Mouse (Mus musculus): ENCODE results near the gene Olfr1215.

DNA sequence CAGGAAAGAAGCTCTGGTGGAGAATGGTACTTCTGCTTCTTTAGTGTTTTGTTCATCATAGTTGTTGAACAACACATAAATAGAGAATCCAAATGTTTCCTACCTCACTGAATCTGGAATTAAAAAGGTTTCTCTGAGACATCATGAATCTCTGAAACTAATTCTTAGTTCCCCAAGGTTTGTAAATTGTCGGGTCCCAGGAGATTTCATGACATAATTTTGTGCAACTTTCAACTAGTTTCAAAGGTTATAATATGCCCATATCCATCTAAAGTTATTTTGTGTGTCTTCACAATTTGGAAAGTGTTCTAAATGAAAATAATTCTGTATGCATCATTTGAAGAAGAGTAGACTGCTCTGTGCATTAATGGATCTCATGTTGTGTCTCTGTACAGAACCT, 11.5 kb upstream of the Olfr1215 start, which contains the start of gene Olfr1216:
- no peak for TF ChIP-seq CTCF (IDR thresholded peaks at IDR 0.05)
- no peak for TF ChIP-seq EP300 (IDR thresholded peaks at IDR 0.05)

All from lung, postnatal 0 days (tissue).